Mouse (Mus musculus) forebrain, embryonic 12.5 days (tissue): ENCODE results near the gene Rps6ka1. TPM values are rescaled to one million over a fixed set of nuclear protein-coding genes. Genes with fewer than 3 reads are reported as not detected.
A peak's percentile ranks its signal among the peaks of the same experiment; 100 is the strongest.

Source experiments
- ATAC-seq: fragments of 200-750 bp; cut with Nextera tagmentation; 2 replicates; pipeline ENCODE4 v1.8.0; 2017; ENCODE audit warnings: moderate TSS enrichment; ENCODE audit not compliant: low FRiP score
- H3K27ac ChIP-seq: fragments of 300-500 bp; sonication (generic); 2 replicates; pipeline ENCODE4 v1.5.1; 2016; ENCODE audit warnings: mild to moderate bottlenecking
- H3K27me3 ChIP-seq: fragments of 300-500 bp; sonication (generic); 2 replicates; pipeline ENCODE4 v1.6.1; 2016; ENCODE audit warnings: mild to moderate bottlenecking
- H3K36me3 ChIP-seq: fragments of 300-500 bp; sonication (generic); replicated peaks from 2 replicates; pipeline ENCODE4 v1.6.1; 2016; ENCODE audit warnings: mild to moderate bottlenecking
- H3K4me1 ChIP-seq: fragments of 300-500 bp; sonication (generic); 2 replicates; pipeline ENCODE4 v1.6.1; 2016
- H3K4me2 ChIP-seq: fragments of 300-500 bp; sonication (generic); 2 replicates; pipeline ENCODE4 v1.6.1; 2016; ENCODE audit warnings: mild to moderate bottlenecking, moderate library complexity
- H3K4me3 ChIP-seq: fragments of 300-500 bp; sonication (generic); replicated peaks from 2 replicates; pipeline ENCODE4 v1.5.1; 2016; ENCODE audit warnings: mild to moderate bottlenecking
- H3K9ac ChIP-seq: fragments of 300-500 bp; sonication (generic); 2 replicates; pipeline ENCODE4 v1.6.1; 2016; ENCODE audit warnings: mild to moderate bottlenecking
- H3K9me3 ChIP-seq: fragments of 300-500 bp; sonication (generic); 2 replicates; pipeline ENCODE4 v1.6.1; 2016
- WGBS: fragments of 180-500 bp; shearing (Covaris S2); methylation state at CpG from one replicate; pipeline ENCODE4 v1.1.7; 2016; 5-methylcytosine and 5-hydroxymethylcytosine counted together
- polyA plus RNA-seq: library from polyadenylated mRNA; unstranded; fragments of >200 nt; fragmentation: Nextera tagmentation; extraction: Ambion mirVana; gene quantifications from 2 replicates; pipeline ENCODE4 v1.2.1, GENCODE M21; 2016

The Rps6ka1 gene
- polyA plus RNA-seq, 1 experiment from 2014 or later = 26.0 TPM

GRCm38 (mm10) chr4:133829281-133830070 is 58.1 kb downstream of the Rps6ka1 start:
- Histone ChIP-seq H3K4me2 (0 out of 2 replicates have a peak overlapping the region, but pooled peaks have one; percentile 34), H3K4me3 (no peak overlapping the region), H3K9me3 (no peaks in the 10 kb centered on the region), H3K27ac (no peak overlapping the region), H3K4me1 (peaks cover 17% of the 10 kb centered on the region), H3K9ac (peak overlapping the region; percentile 33; the same call in 1 of the 2 replicates), H3K27me3 (peaks cover 20% of the 10 kb centered on the region), H3K36me3 (no peaks in the 10 kb centered on the region)
- no peak for ATAC-seq
- 2% methylated on average over 10 of the region's 10 CpGs for WGBS

DNA sequence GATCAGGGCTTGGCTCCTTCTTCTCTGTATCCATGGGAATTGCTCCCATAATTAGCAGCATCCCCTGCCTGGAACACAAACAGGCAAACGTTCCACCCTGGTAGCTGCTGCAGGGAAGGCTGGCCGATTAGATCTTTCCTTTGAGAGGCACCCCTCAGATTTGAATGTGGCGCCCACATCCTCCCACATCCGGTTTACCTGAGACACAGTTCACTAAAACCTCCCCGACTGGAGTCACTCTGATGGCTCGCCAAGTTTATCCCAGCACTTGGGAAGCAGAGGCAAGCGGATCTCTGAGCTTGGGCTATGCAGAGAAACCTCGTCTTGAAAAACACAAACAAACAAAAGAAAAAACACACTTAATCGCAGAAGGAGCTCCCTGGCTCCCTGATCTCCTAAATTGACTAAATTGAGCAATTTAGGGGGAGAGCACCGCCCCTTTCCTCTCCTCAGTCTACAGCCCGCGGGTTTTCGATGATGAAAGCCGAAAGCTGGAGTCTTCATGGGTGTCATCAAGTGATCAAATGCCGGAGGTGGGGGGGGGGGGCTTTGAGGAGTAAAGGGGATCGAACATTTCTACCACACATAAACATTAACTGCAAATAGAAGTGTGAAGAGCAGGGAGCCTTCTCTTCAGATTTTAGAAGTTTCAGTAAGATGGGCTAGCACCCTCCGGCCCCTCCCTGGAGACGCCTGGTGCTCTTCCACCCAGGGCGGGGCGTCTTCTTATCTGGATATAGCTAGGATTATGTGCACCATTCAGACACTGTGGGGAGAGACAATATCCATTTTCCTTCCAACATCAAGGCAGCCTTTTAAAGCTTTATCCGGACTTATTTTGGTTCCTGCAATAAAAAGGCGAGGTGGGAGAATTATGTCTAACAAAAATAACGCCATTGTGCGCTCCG is 59.5 kb downstream of the Rps6ka1 start:
- Histone ChIP-seq H3K27me3 (peaks cover 20% of the 10 kb centered on the region), H3K4me3 (0 out of 2 replicates have a peak overlapping the region, but pooled peaks have one; percentile 2), H3K9me3 (no peaks in the 10 kb centered on the region), H3K4me2 (peak overlapping the region; percentile 34), H3K36me3 (no peaks in the 10 kb centered on the region), H3K9ac (peak overlapping the region; percentile 33; the same call in 1 of the 2 replicates), H3K4me1 (peaks cover 17% of the 10 kb centered on the region), H3K27ac (no peak overlapping the region)
- WGBS = 16% methylated on average over 25 of the region's 25 CpGs
- no peak for ATAC-seq

DNA sequence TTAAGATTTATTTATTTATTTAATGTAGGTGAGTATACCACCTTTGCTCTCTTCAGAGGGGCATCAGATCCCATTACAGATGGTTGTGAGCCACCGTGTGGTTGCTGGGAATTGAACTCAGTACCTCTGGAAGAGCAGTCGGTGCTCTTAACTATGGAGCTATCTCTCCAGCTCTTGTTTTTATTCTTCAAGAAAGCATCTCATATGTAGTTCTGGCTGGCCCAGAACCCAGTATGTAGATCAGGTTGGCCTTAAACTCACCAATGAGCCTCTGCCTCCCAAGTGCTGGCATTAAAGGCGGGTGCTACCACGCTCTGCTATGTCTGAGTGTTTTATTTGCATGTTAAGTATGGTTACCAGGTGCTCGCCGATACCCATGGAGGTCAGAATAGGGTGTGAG is 60.2 kb downstream of the Rps6ka1 start:
- WGBS = 83% methylated on average over 6 of the region's 6 CpGs
- Histone ChIP-seq H3K9me3 (no peaks in the 10 kb centered on the region), H3K4me3 (no peak overlapping the region), H3K27ac (no peak overlapping the region), H3K36me3 (no peaks in the 10 kb centered on the region), H3K27me3 (peaks cover 20% of the 10 kb centered on the region), H3K4me2 (no peak overlapping the region), H3K4me1 (peaks cover 17% of the 10 kb centered on the region), H3K9ac (no peak overlapping the region)
- no peak for ATAC-seq

- Histone ChIP-seq H3K4me3 (no peak overlapping the region), H3K9me3 (no peaks in the 10 kb centered on the region), H3K4me1 (peaks cover 17% of the 10 kb centered on the region), H3K27ac (no peak overlapping the region), H3K36me3 (no peaks in the 10 kb centered on the region), H3K4me2 (no peak overlapping the region), H3K9ac (no peak overlapping the region), H3K27me3 (peaks cover 24% of the 10 kb centered on the region)
- no peak for ATAC-seq
- WGBS = 60% methylated on average over 3 of the region's 3 CpGs
These were observed 61.9 kb downstream of the Rps6ka1 start for GRCm38 (mm10) chr4:133825731-133826130.

DNA sequence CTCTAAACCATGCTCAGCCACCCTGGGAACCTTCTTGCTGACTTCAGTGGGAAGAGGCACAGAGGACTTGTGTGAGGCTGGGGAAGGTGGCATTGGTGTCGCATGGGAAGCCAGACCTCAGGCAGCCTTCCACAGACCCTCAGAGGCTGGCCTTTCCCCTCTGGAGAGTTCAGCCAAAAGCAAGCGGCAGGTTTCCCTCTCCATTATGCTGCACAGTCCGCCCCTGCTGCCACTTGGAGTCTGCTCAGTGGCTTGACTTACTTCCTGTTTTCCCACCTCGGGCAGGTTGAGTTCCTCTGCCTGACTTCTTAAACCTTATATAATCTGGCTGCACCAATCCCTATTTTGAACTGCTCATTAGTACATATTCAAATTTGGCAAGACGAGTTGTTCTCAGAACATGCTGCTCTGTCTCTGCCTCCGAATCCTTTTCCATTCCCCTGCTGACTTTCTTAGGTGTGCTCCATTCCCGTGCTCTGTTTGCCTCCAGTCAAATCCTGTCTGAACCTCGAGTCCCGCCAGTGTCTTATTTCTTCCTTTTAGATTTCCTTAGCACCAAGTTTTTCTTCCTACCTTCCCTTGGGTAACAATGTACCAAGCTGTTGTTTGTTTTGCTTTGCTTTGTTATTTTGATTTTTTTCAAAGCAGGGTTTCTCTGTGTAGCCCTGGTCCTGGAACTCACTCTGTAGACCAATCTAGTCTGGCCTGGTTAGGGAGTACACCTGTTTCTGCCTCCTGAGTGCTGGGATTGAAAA is 66.6 kb downstream of the Rps6ka1 start:
- peaks cover 7% of the 10 kb centered on the region for H3K4me1 ChIP-seq
- 46% methylated on average over 9 of the region's 9 CpGs for WGBS
- H3K9me3 ChIP-seq = no peaks in the 10 kb centered on the region
- H3K4me3 ChIP-seq = no peak overlapping the region
- ATAC-seq = no peak
- H3K4me2 ChIP-seq = no peak overlapping the region
- H3K9ac ChIP-seq = no peak overlapping the region
- H3K27ac ChIP-seq = no peak overlapping the region
- peaks cover 19% of the 10 kb centered on the region for H3K27me3 ChIP-seq
- H3K36me3 ChIP-seq = no peaks in the 10 kb centered on the region

- Histone ChIP-seq H3K27ac (no peak overlapping the region), H3K9me3 (no peaks in the 10 kb centered on the region), H3K27me3 (peaks cover 21% of the 10 kb centered on the region), H3K9ac (no peak overlapping the region), H3K4me1 (peaks cover 15% of the 10 kb centered on the region), H3K4me2 (no peak overlapping the region), H3K36me3 (no peaks in the 10 kb centered on the region), H3K4me3 (no peak overlapping the region)
- WGBS = 59% methylated on average over 4 of the region's 4 CpGs
- ATAC-seq = no peak
These were observed 67.4 kb downstream of the Rps6ka1 start for GRCm38 (mm10) chr4:133820166-133820565.

DNA sequence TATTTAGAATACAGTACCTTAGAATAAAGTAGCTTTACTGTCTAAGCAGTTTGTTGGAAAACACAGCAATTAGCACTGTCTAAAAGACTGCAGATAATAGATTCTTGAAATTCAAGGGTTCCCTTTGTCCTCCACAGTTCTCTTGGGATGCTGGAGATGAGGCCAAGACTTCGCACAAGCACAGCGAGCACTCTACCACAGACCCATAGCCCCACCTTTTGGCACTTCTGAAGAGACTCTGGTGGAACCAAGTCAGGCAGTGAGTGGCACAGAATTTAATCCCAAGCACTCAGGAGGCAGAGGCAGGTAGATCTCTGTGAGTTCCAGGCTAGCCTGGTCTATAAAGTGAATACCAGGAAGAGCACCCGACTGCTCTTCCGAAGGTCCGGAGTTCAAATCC is 70.2 kb downstream of the Rps6ka1 start:
- WGBS = 90% methylated on average over 5 of the region's 5 CpGs
- peaks cover 26% of the 10 kb centered on the region for H3K4me1 ChIP-seq

DNA sequence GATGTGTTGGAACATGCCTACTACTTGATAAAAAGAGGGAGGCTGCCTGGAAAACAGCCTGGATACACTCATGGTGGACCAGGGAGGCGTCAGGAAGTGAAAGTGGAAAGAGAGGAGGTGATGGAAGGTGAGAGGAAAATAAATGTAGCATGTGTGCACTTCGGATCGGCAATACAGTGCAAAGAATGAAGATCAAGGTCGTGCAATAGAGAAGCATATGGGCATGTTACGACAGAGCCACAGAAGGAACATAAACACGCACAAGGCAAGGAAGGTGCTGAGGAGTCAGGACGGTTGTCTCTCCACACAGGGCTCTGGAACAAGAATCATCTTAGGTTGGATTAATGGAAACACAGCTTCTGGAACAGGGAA is 71.1 kb downstream of the Rps6ka1 start:
- Histone ChIP-seq H3K9ac (no peak overlapping the region), H3K27ac (no peak overlapping the region), H3K27me3 (peaks cover 21% of the 10 kb centered on the region), H3K4me3 (no peak overlapping the region), H3K4me1 (peaks cover 26% of the 10 kb centered on the region), H3K36me3 (no peaks in the 10 kb centered on the region), H3K9me3 (no peaks in the 10 kb centered on the region), H3K4me2 (peak overlapping the region; percentile 64; the same call in 1 of the 2 replicates)
- 31% methylated on average over 7 of the region's 7 CpGs for WGBS
- ATAC-seq = no peak

More for the DNA sequence above, 70.2 kb downstream of the Rps6ka1 start:
- Histone ChIP-seq H3K36me3 (no peaks in the 10 kb centered on the region), H3K4me2 (no peak overlapping the region), H3K27me3 (peaks cover 21% of the 10 kb centered on the region), H3K27ac (no peak overlapping the region), H3K4me3 (no peak overlapping the region), H3K9me3 (no peaks in the 10 kb centered on the region), H3K9ac (no peak overlapping the region)
- no peak for ATAC-seq

DNA sequence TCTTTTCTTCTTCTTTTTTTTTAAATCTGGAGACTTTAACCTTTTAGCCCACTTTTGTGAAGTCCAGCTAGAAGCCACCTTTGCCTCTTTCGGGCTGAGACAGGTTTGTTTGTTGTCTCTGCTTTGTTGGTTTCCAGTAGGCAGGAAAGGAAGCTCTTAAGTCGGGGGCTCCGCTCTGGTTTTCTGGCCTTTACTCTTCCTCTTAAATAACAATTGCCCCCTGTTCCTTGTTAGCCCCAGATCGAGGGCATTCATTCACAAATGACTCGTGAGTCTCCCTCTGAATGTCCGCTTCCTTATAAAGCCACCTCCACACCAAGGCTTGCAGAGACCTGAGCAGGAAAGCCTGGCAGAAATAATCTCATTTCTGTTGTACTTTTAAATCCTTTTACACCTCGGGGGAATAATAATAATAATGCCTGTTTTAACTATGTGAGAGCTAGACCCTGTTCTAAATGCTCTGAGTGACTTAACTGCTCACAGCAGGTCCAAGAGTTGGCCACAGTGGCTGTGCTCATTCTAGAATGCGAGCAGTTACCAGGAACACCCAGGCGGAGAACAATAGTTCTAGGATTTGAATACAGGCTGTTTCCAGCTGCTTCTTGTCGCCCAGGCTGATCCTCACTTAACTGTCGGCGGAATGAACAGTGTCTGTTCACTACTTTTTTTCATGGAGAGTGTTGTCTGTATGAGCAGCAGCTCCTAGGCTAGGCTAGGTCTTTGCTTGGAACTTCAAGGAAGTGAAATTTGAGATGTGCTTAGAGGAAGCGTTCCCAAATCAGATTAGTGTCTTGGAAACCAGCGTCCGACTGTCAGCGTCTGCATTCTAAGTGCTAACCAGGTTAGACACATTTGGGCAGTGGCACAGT is 71.7 kb downstream of the Rps6ka1 start:
- Histone ChIP-seq H3K4me2 (peak overlapping the region; percentile 64), H3K27ac (peak overlapping the region; percentile 50), H3K9ac (peak overlapping the region; percentile 79; the same call in 1 of the 2 replicates), H3K9me3 (no peaks in the 10 kb centered on the region), H3K36me3 (no peaks in the 10 kb centered on the region), H3K27me3 (peaks cover 19% of the 10 kb centered on the region), H3K4me1 (peaks cover 26% of the 10 kb centered on the region), H3K4me3 (no peak overlapping the region)
- ATAC-seq = no peak
- 3% methylated on average over 16 of the region's 16 CpGs for WGBS

DNA sequence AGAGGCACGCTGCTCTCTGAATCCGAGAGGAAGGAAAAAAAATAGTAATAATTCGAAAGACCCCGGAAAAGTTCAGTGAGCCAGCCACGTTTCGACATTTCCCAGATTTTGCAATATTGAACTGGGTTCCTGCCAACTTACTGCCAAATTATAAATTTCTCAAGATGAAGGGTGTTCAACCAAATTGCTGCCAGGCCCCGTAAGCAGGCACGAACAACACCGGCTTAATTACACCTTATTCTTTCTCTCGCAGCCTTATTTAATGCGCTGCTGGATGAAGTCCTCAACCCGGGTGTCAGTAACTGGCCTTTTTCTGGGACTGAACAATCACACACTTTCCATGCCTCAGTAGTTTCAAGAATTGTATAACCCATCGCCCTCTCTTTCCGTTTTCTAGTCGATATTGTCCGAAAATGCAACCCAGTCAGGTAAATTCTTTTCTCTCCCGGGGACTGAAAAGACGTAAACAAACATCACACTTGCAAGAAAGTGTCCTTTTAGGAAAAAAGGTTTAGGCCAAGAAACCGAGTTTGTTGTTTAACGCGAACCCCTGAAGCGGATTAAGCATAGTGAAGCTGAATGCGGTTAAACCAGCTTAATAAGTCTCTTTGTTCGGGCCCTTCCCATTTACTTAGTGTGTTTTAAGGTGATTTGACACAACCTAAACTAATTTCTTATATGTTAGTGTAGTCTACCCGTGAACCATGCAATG is 72.6 kb downstream of the Rps6ka1 start:
- H3K9ac ChIP-seq = peak overlapping the region; percentile 79
- WGBS = 2% methylated on average over 25 of the region's 25 CpGs

More for the DNA sequence above, 72.6 kb downstream of the Rps6ka1 start:
- H3K27ac ChIP-seq = peak overlapping the region; percentile 100
- H3K9me3 ChIP-seq = no peaks in the 10 kb centered on the region
- peak overlapping the region; percentile 64 for H3K4me2 ChIP-seq
- no peak for ATAC-seq
- H3K4me1 ChIP-seq = peaks cover 26% of the 10 kb centered on the region
- H3K4me3 ChIP-seq = peak overlapping the region; percentile 61
- peaks cover 16% of the 10 kb centered on the region for H3K27me3 ChIP-seq
- no peaks in the 10 kb centered on the region for H3K36me3 ChIP-seq
